Mouse (Mus musculus): Measurements from ENCODE around the gene Ogfr. TPM values are rescaled to one million over a fixed set of nuclear protein-coding genes. Genes with fewer than 3 reads are reported as not detected.
A peak's percentile ranks its signal among the peaks of the same experiment; 100 is the strongest.

Ogfr gene
- polyA plus RNA-seq, 1 experiment from 2014 or later, result 23.9 TPM

GRCm38 (mm10) chr2:180588736-180589122 lies 316 bp upstream of the Ogfr start:
- 47% methylated on average over 6 of the region's 6 CpGs for WGBS
- Histone ChIP-seq H3K4me1 (replicated peaks; ENCODE audit: control insufficient read depth, insufficient read depth) (peaks cover 4% of the 10 kb centered on the region; the same call in 1 of the 2 replicates), H3K27me3 (ENCODE audit: control insufficient read depth, insufficient read depth, low read length) (no peaks in the 10 kb centered on the region), H3K36me3 (ENCODE audit: control insufficient read depth, insufficient read depth, low read length) (peaks cover 13% of the 10 kb centered on the region; the same call in 1 of the 2 replicates), H3K4me3 (ENCODE audit: low read depth, low read length) (peak overlapping the region; percentile 94), H3K4me2 (replicated peaks; ENCODE audit: low read depth) (peak overlapping the region; percentile 88), H3K9me3 (ENCODE audit: control insufficient read depth, low read length) (no peaks in the 10 kb centered on the region), H3K9ac (ENCODE audit: low read length) (peak overlapping the region; percentile 87), H3K27ac (replicated peaks) (peak overlapping the region; percentile 92)
- DNase-seq (ENCODE audit: low spot score), result no peak
- TF ChIP-seq EP300 (optimal IDR thresholded peaks at IDR 0.05), result no peak
- TF ChIP-seq CTCF (IDR thresholded peaks at IDR 0.05; ENCODE audit: low read depth), result peak; percentile 58
- ATAC-seq (ENCODE audit: low FRiP score, low TSS enrichment), result peak; percentile 19

- Histone ChIP-seq H3K27ac (replicated peaks) (no peak within 1 kb of the TSS), H3K36me3 (ENCODE audit: control insufficient read depth, insufficient read depth, low read length) (peaks cover 6% of the 10 kb centered on the region), H3K9ac (ENCODE audit: low read length) (no peak within 1 kb of the TSS; the same call in 1 of the 2 replicates), H3K4me2 (replicated peaks; ENCODE audit: low read depth) (peak within 1 kb of the TSS; percentile 29; the same call in 1 of the 2 replicates), H3K4me3 (ENCODE audit: low read depth, low read length) (no peak within 1 kb of the TSS), H3K9me3 (ENCODE audit: control insufficient read depth, low read length) (no peaks in the 10 kb centered on the region), H3K27me3 (ENCODE audit: control insufficient read depth, insufficient read depth, low read length) (no peaks in the 10 kb centered on the region), H3K4me1 (replicated peaks; ENCODE audit: control insufficient read depth, insufficient read depth) (no peaks in the 10 kb centered on the region)
- TF ChIP-seq CTCF (IDR thresholded peaks at IDR 0.05; ENCODE audit: low read depth) (no peak), EP300 (optimal IDR thresholded peaks at IDR 0.05) (no peak)
- 51% methylated on average over 4 of the region's 4 CpGs for WGBS
- ATAC-seq (ENCODE audit: low FRiP score, low TSS enrichment) (no peak), DNase-seq (ENCODE audit: low spot score) (no peak)
Observed at GRCm38 (mm10) chr2:180597490-180597889, 8.4 kb downstream of the Ogfr start, which contains the start of gene Col9a3. Col9a3 (plus strand) TSS chr2:180597790.

GRCm38 (mm10) chr2:180598157-180598705 lies 9.2 kb downstream of the Ogfr start:
- Histone ChIP-seq H3K4me1 (replicated peaks; ENCODE audit: control insufficient read depth, insufficient read depth) (no peaks in the 10 kb centered on the region), H3K4me2 (replicated peaks; ENCODE audit: low read depth) (peak overlapping the region; percentile 29; the same call in 1 of the 2 replicates), H3K27me3 (ENCODE audit: control insufficient read depth, insufficient read depth, low read length) (no peaks in the 10 kb centered on the region), H3K4me3 (ENCODE audit: low read depth, low read length) (no peak overlapping the region), H3K36me3 (ENCODE audit: control insufficient read depth, insufficient read depth, low read length) (peaks cover 5% of the 10 kb centered on the region; the same call in 1 of the 2 replicates), H3K9ac (ENCODE audit: low read length) (no peak overlapping the region; the same call in 1 of the 2 replicates), H3K9me3 (ENCODE audit: control insufficient read depth, low read length) (no peaks in the 10 kb centered on the region), H3K27ac (replicated peaks) (no peak overlapping the region)
- TF ChIP-seq EP300 (optimal IDR thresholded peaks at IDR 0.05) (no peak), CTCF (IDR thresholded peaks at IDR 0.05; ENCODE audit: low read depth) (no peak)
- ATAC-seq (ENCODE audit: low FRiP score, low TSS enrichment) (no peak), DNase-seq (ENCODE audit: low spot score) (no peak)
- 6% methylated on average over 40 of the region's 41 CpGs for WGBS

GRCm38 (mm10) chr2:180600569-180601021 lies 11.6 kb downstream of the Ogfr start:
- Histone ChIP-seq H3K4me3 (ENCODE audit: low read depth, low read length) (no peak overlapping the region), H3K9me3 (ENCODE audit: control insufficient read depth, low read length) (no peaks in the 10 kb centered on the region), H3K36me3 (ENCODE audit: control insufficient read depth, insufficient read depth, low read length) (no peaks in the 10 kb centered on the region), H3K27ac (replicated peaks) (no peak overlapping the region), H3K4me2 (replicated peaks; ENCODE audit: low read depth) (no peak overlapping the region), H3K9ac (ENCODE audit: low read length) (no peak overlapping the region), H3K27me3 (ENCODE audit: control insufficient read depth, insufficient read depth, low read length) (no peaks in the 10 kb centered on the region), H3K4me1 (replicated peaks; ENCODE audit: control insufficient read depth, insufficient read depth) (no peaks in the 10 kb centered on the region)
- no peak for DNase-seq (ENCODE audit: low spot score)
- no peak; the same call in 1 of the 2 replicates for ATAC-seq (ENCODE audit: low FRiP score, low TSS enrichment)
- WGBS, result 20% methylated on average over 9 of the region's 9 CpGs
- no peak for TF ChIP-seq CTCF (IDR thresholded peaks at IDR 0.05; ENCODE audit: low read depth)
- no peak for TF ChIP-seq EP300 (optimal IDR thresholded peaks at IDR 0.05)

- Histone ChIP-seq H3K4me3 (ENCODE audit: low read depth, low read length) (no peak overlapping the region), H3K27me3 (ENCODE audit: control insufficient read depth, insufficient read depth, low read length) (no peaks in the 10 kb centered on the region), H3K9me3 (ENCODE audit: control insufficient read depth, low read length) (no peaks in the 10 kb centered on the region), H3K9ac (ENCODE audit: low read length) (no peak overlapping the region), H3K4me1 (replicated peaks; ENCODE audit: control insufficient read depth, insufficient read depth) (no peaks in the 10 kb centered on the region), H3K36me3 (ENCODE audit: control insufficient read depth, insufficient read depth, low read length) (no peaks in the 10 kb centered on the region), H3K4me2 (replicated peaks; ENCODE audit: low read depth) (no peak overlapping the region), H3K27ac (replicated peaks) (no peak overlapping the region)
- no peak for DNase-seq (ENCODE audit: low spot score)
- 49% methylated on average over 6 of the region's 6 CpGs for WGBS
- TF ChIP-seq CTCF (IDR thresholded peaks at IDR 0.05; ENCODE audit: low read depth), result peak; percentile 42
- TF ChIP-seq EP300 (optimal IDR thresholded peaks at IDR 0.05), result no peak
- ATAC-seq (ENCODE audit: low FRiP score, low TSS enrichment), result peak; percentile 50
Observed at GRCm38 (mm10) chr2:180604781-180605180, 15.7 kb downstream of the Ogfr start.

- Histone ChIP-seq H3K4me2 (replicated peaks; ENCODE audit: low read depth) (no peak overlapping the region), H3K4me3 (ENCODE audit: low read depth, low read length) (no peak overlapping the region)
- peak; percentile 75 for ATAC-seq (ENCODE audit: low FRiP score, low TSS enrichment)
Observed at GRCm38 (mm10) chr2:180610283-180610682, 21.2 kb downstream of the Ogfr start.

More at GRCm38 (mm10) chr2:180610283-180610682, 21.2 kb downstream of the Ogfr start:
- no peaks in the 10 kb centered on the region for H3K27me3 ChIP-seq (ENCODE audit: control insufficient read depth, insufficient read depth, low read length)
- no peak overlapping the region for H3K9ac ChIP-seq (ENCODE audit: low read length)
- no peaks in the 10 kb centered on the region for H3K36me3 ChIP-seq (ENCODE audit: control insufficient read depth, insufficient read depth, low read length)
- TF ChIP-seq EP300 (optimal IDR thresholded peaks at IDR 0.05) (no peak), CTCF (IDR thresholded peaks at IDR 0.05; ENCODE audit: low read depth) (no peak)
- H3K4me1 ChIP-seq (replicated peaks; ENCODE audit: control insufficient read depth, insufficient read depth), result no peaks in the 10 kb centered on the region
- 44% methylated on average over 4 of the region's 4 CpGs for WGBS
- no peak overlapping the region for H3K27ac ChIP-seq (replicated peaks)
- no peaks in the 10 kb centered on the region for H3K9me3 ChIP-seq (ENCODE audit: control insufficient read depth, low read length)
- DNase-seq (ENCODE audit: low spot score), result no peak

All from stomach, postnatal 0 days (tissue).